Mouse (Mus musculus) gastrocnemius, postnatal 36 days (tissue): ENCODE measurements at regions not wholly inside any gene's neighbourhood (a gene's known extent, or its start where the extent isn't known, plus 50 kb on each side); places are given as distances from the start of the nearest gene placed in this dataset.
"Not testable (repeated sequence)": the region's sequence is repeated elsewhere in the genome, so short reads cannot be mapped to it uniquely, and the experiment has no call there.

Experiments used
- DNase-seq, 2 experiments: peaks; one replicate each; pipeline ENCODE4 v3.0.0; 2022
- intact Hi-C: fragments of 180-260 bp; cut with DNase I; formaldehyde crosslinking; loops from one replicate; pipeline ENCODE4 v1.15.1; 2025

DNA sequence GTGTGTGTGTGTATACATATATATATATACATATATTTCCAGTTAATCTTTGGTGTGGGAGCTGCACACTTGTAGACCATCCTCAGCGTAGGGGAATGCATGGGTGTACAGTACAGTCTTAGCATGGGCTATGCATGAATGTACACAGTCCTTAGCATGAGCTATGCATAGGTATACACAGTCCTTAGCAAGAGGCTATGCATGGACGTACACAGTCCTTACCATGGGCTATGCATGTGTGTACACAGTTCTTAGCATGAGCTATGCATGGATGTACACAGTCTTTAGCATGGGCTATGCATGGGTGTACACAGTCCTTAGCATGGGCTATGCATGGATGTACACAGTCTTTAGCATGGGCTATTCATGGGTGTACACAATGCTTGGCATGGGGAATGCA, 70.5 kb downstream of the Rchy1 start:
- DNase-seq, result no peak
- intact Hi-C loops, result no loop called here

DNA sequence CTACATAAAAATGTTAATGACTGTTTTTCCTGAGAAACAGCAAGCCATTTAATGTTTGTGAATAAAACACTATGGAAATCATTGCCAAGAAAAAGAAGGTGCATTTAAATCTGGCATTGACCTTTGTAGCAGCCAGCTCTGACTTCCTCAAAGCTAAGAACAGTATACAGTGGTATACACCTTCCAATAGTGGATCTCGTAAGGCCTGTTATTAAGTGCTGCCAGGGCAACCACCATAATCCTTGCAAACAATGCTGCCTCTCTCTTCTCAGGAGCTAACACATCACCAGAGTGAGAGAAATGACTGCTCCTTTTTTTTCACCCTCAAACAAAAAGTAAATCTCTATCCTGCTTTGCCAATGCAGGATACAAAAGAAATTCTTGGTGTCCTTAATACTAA, 81.1 kb downstream of the Rchy1 start:
- no peak for DNase-seq
- intact Hi-C loops, result no loop called here

DNA sequence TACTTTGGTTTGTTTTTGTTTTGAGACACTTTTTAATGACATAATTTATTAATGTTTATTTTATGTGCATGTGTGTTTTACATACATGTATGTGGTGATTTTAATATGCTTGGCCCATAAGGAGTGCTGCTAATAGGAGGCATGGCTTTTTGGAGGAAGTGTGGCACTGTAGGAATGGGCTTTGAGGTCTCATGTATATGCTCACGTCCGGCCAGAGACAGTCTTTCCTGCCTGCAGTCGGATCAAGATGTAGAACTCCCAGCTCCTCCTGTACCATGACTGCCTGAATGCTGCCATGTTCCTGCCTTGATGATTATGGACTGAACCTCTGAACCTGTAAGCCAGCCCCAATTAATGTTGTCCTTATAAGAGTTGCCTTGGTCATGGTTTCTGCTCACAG, 82.6 kb downstream of the Rchy1 start:
- DNase-seq, result no peak
- intact Hi-C loops, result no loop called here

DNA sequence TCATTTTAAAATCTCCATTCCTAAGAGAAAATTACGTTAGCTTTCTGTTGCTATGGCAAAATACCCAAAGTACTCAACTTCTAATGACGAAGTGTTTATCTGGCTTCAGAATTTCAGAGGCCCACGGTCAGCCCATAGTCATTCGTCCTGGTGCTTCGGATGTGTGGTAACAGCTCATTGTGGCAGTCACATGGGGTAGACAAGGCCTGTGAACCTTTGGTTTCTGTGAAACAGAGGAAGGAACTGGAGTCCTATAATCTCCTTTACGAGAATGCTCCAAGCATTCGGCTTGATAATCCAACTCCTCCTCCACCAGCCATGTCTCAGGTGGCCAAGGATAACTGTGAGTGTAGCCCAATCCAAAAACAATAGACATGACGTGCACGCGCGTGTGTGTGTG, 84.2 kb downstream of the Rchy1 start:
- no peak for DNase-seq
- intact Hi-C loops, result no loop called here

DNA sequence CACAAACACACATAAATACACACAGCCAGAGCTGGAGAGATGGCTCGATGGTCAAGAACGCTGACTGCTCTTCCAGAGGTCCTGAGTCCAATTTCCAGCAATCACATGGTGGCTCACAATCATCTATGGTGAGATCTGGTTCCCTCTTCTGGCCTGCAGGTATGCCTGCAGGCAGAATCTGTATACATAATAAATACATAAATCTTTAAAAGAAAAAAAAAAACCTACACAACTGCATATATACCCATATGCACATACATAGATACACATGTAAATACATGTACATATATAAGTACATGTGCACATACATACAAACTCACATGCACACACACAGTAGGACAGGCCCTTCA, 86.2 kb downstream of the Rchy1 start:
- intact Hi-C loops, result no loop called here
- no peak for DNase-seq

DNA sequence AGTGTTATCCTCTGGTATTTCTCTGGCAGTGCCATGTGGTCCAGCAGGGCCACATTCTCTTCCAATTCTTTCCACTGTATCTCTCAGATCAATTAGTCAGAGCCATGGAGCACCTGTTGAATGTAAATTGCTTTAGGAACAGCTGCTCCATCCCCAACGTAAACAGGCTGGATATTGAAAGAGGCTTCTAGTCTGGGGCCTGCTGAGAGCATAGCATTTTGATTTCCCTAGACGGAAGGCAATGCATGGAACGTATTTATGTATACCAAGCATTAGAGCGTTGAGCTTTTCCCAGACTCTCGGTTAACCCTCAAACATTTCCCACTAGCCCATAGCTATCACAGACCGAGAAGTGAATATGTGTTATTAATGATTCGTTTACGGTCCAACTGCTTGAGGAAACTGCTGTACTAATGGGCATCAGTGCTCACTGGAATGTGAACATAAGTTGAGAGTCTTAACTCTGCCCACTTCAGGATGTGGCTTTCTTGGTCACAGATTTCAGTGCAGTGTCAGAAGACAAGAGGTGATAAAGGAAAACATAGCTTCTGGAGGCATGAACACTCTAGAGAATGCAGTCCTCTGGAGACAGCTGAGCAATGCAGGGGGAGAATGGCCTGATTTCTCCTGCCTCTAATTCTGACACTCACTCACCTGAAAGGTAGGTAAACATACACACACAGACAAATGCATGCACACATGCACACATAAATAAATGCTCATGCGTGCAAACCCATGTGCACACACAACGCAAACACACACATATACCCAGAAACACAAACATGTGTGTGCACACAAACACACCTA, 86.8 kb downstream of the Rchy1 start:
- DNase-seq, result no peak
- intact Hi-C loops, result no loop called here

DNA sequence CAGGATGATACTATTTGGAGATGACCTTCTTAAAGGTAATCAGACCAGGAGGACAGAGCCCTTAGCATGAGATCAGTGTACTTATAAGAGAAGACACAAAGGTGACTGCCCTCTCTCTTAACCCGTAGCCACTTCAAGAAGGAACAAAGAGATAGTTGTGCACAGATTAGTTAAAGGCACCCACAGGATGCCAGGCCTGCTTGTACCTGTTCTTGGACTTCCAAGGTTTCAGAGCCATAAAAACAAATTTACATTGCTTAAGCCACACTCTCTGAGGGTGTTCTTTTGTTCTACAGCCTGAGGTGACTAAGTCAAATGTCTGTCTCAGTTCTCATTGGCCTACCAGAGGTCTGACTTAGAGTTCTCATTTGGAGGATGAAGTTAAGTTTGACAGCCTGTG, 90.1 kb downstream of the Rchy1 start:
- no peak for DNase-seq
- intact Hi-C loops, result loop anchor here (5.0 kb wide), 1 partner anchor 356 kb away; the partner anchor contains the start of gene Parm1

DNA sequence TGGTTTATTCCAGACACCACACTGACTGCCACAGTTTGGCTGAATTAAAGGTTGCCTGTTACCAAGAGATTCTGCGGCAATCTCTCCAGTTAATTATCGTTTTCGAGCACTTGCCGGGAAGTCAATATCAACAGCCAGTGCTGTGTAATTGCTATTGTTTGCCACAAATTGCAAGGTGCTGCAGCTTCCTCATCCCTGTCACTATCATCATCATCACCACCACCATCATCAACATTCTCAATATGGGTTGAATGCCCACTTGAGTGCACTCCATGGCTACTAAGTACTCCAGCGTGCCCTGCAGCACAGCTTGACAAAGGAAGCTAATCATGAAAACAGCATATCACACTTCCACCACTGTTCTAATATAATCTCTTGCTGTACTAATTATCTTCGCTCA, 93.1 kb downstream of the Rchy1 start:
- intact Hi-C loops, result loop anchor here (5.0 kb wide), 1 partner anchor 352 kb away; the partner anchor contains the start of gene Parm1
- DNase-seq, result no peak

DNA sequence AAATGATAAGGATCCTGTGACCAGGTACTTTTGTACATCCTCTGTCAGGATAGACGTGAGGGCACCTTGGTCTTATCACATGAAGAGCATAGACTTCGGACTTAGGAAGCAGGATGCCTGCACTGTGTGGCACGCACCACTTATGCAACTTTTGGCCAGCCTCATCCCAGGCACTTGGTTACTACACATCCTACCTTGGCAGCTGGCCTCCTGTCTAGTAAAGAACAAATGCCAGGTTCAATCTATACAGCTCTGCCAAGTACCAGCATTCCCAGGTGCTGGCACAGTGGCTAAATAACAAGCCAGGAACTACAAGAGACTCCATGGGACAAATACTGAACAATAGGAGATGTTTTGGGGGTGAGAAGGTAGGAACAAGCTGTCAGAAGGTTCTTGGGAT, 96.7 kb downstream of the Rchy1 start:
- DNase-seq, result no peak
- intact Hi-C loops, result no loop called here

DNA sequence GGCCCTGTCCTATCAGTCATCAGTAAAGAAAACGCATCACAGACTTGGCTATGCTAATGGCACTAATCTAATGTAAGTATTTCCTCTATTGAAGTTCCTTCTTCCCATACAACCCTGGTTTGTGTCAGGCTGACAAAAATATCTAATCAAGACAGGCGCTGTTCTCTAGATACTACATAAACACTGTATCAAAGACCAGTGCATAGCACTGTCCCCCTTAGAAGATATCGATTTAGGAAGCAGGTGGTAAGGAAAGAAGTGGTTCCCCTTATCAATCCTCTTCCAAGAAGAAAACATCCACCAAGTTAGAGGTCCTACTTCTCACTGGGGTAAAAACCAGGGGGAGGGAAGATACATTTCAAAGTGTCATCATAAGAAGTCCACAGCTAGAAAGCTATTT, 97.5 kb downstream of the Rchy1 start:
- DNase-seq, result no peak
- intact Hi-C loops, result no loop called here

DNA sequence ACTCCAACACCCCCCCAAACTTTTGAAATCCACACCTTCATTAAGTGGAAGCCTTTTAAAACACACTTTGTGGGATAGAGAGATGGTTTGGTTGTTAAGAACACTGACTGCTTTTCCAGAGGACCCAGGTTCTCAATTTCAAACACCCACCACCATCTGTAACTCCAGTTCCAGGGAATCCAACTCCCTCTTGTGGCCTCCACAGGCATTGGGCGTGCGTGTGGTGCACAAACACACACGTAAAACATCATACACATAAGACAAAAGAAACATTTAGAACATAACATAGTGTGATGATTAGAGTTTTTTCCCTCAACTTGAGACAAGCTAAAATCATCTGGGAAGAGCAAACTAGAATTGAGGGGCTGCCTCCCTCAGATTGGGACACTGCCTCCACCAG, 100.0 kb downstream of the Rchy1 start:
- DNase-seq, result no peak
- intact Hi-C loops, result no loop called here

DNA sequence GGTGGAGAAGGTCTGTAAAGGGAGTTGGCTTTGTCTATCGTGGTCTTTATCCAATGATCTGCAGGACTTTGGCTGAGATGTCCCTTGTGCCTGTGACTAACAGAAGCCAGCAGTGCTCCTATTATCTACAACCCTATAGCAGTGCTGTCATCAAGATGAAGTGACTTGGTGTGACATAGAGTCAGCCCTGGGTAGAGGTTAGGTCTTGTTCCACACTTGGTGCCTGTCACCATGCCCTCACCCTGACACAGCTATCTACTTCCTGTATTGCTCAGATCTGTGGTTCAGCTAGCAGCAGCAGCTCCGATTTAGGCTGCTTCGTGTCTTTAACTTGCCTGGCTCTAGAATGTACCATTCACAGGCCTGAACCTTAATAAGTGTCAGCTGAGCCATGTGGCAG, 100.6 kb downstream of the Rchy1 start:
- intact Hi-C loops, result no loop called here
- DNase-seq, result no peak

DNA sequence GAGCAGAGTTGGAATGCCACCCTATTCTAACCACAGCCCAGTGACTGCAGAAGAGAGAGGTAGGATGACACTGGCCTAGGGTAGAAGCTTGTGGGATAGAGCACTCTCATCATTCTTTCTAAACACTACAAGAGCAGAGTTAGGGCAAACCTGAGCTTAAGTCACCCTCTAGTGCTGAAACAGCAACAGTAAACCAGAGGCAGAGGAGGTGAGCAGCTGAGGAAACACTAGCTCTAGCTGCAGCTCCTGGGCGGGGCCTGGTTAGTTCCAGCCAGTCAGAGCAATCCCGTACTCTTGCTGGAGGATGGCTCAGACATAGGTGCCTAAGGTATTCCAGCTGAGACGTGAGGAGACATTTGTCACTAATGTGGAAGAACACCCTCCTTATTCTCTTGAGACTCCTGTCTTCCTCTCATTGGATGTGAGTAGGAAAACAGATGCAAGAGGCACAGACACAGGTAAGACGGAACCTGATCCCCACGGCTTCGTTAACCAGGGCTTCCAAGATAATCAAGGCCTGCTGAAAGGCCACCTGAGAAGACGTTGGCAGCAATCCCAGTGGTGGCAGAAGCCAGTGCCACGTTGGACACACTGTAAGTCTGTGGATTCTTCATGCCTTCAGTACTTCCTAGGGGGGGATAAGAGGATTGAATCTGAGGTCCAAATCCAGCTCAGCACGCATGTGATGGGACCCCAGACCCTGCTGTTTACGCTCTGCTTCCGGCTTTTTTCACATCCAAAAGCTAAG, 101.3 kb downstream of the Rchy1 start:
- no peak for DNase-seq
- intact Hi-C loops, result no loop called here

DNA sequence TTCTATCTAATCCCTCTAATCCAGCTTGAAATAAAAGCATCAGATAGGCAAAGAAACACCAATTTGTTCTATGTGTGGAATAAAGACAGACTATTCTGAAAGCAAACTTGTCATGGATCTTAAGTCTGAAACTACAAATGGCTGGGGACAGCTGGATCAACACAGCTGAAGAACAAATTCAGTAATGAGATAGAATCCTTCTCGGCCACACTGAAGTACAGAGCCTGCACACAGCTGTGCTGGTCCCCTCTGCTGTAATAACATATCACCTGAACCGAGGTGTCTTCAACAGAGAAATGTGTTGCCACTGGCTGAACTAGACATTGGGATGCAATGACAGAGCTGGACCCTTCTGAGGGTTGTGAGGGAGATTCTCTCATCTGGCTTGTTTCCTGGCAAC, 102.4 kb downstream of the Rchy1 start:
- intact Hi-C loops, result no loop called here
- no peak for DNase-seq

DNA sequence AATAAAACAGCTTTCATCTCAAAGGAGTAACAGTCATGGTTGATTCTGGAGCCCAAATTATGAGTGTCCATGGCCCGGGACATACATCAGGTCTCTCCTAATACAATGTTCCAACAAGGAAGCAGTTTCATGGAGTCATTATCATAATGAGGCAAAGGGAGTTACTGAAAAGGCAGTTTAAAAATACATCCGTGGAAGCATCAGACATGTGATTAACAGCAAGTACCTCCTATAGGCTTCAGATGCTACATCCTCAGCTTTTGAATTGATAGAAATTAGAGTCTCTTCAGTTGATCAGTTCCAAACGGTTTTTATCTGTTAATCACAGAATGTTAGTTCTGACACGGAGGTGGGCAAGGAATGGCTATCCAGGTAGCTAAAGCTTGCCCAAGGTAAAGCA, 110.5 kb downstream of the Rchy1 start:
- no peak for DNase-seq
- intact Hi-C loops, result no loop called here

DNA sequence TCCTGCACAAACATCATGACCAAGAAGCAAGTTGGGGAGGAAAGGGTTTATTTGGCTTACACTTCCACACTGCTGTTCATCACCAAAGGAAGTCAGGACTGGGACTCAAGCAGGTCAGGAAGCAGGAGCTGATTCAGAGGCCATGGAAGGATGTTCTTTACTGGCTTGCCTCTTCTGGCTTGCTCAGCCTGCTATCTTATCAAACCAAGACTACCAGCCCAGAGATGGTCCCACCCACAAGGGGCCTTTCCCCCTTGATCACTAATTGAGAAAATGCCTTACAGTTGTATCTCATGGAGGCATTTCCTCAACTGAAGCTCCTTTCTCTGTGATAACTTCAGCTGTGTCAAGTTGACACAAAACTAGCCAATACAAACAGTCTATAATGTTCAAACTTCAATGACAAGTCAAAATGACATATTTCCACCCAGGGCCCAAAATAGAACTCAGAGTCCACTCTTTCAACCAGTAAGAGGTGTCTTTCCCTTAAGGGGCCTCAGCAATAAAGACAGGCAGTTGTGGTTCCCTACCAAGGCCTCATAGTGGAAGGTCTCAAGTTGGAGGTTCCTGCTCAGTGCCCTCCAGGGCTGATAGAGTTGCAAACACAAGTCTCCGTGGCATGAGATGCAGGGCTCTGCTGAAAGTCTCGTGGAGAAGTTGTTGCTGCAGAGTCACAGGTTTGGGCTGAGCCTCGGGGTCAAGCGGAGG, 111.9 kb downstream of the Rchy1 start:
- DNase-seq, intact Hi-C loops: not testable (repeated sequence)

DNA sequence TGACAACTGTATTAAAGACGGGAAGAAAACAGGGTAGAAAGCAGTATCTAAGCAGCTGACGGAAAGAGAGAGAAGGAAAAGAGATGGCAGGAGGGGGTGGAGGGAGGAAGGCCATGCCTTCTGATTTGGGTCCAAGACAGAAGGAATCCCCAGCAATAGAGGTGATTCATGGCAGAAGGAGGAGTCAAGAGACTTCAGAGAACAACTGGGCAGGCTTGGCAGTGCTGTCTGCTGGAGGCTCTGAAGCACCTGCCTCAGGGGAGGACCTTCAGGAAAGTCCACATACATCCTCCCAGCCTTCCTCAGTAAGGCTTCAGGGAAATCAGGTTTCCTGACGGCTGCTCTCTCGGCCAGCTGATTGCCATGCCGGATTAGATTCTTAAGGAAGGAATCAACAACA, 112.4 kb downstream of the Rchy1 start:
- intact Hi-C loops, result no loop called here
- no peak for DNase-seq

DNA sequence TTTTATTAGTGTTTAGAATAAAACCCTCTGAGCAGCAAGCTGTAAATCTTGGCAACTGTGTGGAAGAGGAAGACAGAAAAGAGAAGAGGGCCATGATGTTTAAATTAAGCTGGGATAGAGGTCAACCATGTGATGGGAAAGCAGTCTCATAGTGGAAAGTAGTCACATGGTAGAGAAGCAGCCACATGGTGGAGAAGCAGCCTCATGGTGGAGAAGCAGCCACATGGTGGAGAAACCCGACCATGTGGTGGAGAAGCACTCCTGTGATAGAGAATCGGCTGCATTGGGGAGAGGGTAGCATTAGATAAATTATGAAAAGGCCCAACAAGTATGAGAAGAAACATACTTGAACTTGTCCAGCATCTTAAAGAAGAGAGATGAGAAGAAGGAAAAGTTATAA, 113.3 kb downstream of the Rchy1 start:
- no peak for DNase-seq
- intact Hi-C loops, result no loop called here

DNA sequence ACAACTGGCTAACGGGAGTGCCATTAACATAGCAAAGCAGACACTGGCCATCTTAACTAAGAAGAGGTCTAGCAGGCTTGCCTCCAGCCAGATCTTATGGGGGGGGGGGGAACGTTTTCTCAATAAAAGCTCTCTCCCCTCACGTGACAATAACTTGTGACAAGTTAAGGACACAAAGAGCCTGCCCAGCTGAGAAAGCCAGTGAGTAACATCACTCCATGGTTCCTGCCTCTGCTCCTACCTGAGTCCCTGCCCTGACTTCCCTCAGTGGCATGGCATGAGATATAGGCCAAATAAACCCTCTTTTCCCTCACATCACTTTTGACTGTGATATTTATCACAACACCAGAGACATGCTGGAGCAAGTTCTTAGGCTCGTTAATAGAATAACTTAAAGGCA, 113.8 kb downstream of the Rchy1 start:
- no peak for DNase-seq
- intact Hi-C loops, result no loop called here

DNA sequence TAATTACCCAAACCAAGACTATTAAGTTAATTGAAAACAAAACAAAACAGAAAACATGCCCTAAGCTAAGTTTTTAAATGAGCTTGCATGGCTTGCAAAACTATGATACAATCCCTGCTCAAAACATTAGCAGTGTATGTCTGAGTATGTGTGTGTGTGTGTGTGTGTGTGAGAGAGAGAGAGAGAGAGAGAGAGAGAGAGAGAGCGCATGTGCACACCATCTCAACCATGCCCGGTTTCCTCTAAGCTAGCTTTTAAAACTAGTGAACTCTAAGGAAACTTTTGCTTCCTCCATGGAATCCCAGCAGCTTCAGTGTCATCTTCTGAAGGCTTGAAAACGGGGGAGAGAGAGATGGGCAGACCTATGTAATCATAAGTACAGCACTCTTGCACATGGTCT, 114.3 kb downstream of the Rchy1 start:
- DNase-seq, result no peak
- intact Hi-C loops, result no loop called here

DNA sequence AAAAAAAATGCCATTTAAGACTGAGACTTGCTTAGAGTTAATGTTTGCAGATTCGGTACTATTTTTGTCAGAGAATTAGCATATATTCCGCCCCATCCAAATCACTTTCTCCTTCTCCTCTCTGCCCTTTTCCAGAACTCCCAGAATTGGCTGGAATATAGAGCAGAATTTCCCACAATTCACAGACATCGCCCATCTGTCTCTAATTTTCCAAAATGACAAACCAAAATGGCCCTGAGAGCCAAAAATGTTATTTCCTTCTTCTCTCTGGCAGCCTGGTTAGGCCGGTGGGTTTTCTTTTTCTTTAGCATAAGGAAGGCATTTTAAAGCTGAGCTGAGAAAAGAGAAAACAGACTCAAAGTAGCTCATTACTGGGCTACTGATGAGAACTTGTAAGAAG, 119.8 kb downstream of the Rchy1 start:
- DNase-seq, result no peak
- intact Hi-C loops, result no loop called here

DNA sequence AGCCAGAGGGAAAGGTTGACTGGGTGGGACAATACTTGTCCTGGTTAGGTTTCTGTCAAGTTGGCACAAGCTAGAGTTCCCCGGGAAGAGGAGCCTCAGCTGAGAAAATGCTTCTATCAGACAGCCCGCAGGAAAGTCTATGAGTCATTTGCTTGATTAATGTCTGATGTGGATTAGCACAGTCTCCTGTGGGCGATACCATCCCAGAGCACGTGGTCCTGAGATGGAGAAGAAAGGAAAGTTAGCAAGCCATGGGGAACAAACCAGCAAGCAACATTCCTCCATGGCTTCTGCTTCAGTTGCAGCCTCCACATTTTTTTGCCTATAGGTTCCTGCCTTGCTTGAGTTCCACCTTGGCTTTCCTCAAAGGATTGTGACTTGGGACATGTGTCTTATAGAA, 121.8 kb downstream of the Rchy1 start:
- no peak for DNase-seq
- intact Hi-C loops, result no loop called here
